Mouse (Mus musculus) neutrophil, adult 59 days (primary cell): ENCODE results near the gene Cfap58. TPM values are rescaled to one million over a fixed set of nuclear protein-coding genes. Genes with fewer than 3 reads are reported as not detected.

Experiments used
- total RNA-seq, 2 experiments: library from RNA; stranded (reverse); gene quantifications; 1 replicate in 1 of 2; 2 replicates in 1 of 2; pipeline ENCODE4 v1.2.4; 2023

Cfap58 gene
- not detected for total RNA-seq

GRCm38 (mm10) chr19:47937443-47938406 is at the start of gene Cfap58:
Gene Cfap58 (plus strand): TSS chr19:47937675.

GRCm38 (mm10) chr19:47919126-47919965 is 18.1 kb upstream of the Cfap58 start, which contains the start of the genes Cfap43 and Itprip:
Gene Cfap43 (minus strand): TSS chr19:47919287.
Gene Itprip (minus strand): TSS chr19:47919299.

Other genes with a start within 250 kb of the Cfap58 start
- gene Col17a1, start 245.6 kb upstream of the Cfap58 start, total RNA-seq: not detected
- 10 to 100 TPM; 59.7 to 61.5 TPM for gene Sfr1, start 206.0 kb upstream of the Cfap58 start, total RNA-seq
- gene Gsto1, start 82.7 kb upstream of the Cfap58 start, total RNA-seq: 10 to 100 TPM; 51.6 to 69.0 TPM
- gene Gsto2, start 72.1 kb upstream of the Cfap58 start, total RNA-seq: not detected
- gene Cfap43, start 18.4 kb upstream of the Cfap58 start, total RNA-seq: under 1 TPM in 1 of 2 experiments, not detected in 1; 0.18 TPM
- gene Itprip, start 18.4 kb upstream of the Cfap58 start, total RNA-seq: 100 to 1,000 TPM; 198 to 244 TPM